Mouse (Mus musculus) lung, embryonic 14.5 days (tissue): ENCODE data around the gene Pglyrp4. TPM values are rescaled to one million over a fixed set of nuclear protein-coding genes. Genes with fewer than 3 reads are reported as not detected.

Source experiments
- ATAC-seq: fragments of 200-750 bp; cut with Nextera tagmentation; 2 replicates; pipeline ENCODE4 v1.8.0; 2017; ENCODE audit warnings: mild to moderate bottlenecking, moderate TSS enrichment, moderate library complexity; ENCODE audit not compliant: insufficient read depth
- DNase-seq: peaks from one replicate; pipeline ENCODE4 v3.0.0-alpha.2; 2015
- H3K27ac ChIP-seq: fragments of 300-500 bp; sonication (generic); 2 replicates; pipeline ENCODE4 v1.5.1; 2014; ENCODE audit warnings: low read depth, mild to moderate bottlenecking, moderate library complexity
- H3K27me3 ChIP-seq: fragments of 300-500 bp; sonication (generic); 2 replicates; pipeline ENCODE4 v1.6.1; 2014; ENCODE audit warnings: low read length, control low read depth; ENCODE audit not compliant: insufficient read depth
- H3K36me3 ChIP-seq: fragments of 300-500 bp; sonication (generic); 2 replicates; pipeline ENCODE4 v1.6.1; 2014; ENCODE audit warnings: control low read depth; ENCODE audit not compliant: insufficient read depth
- H3K4me1 ChIP-seq: fragments of 300-500 bp; sonication (generic); 2 replicates; pipeline ENCODE4 v1.6.1; 2014; ENCODE audit warnings: antibody characterized with exemption, control low read depth; ENCODE audit not compliant: insufficient read depth
- H3K4me2 ChIP-seq: fragments of 300-500 bp; sonication (generic); 2 replicates; pipeline ENCODE4 v1.6.1; 2014; ENCODE audit warnings: mild to moderate bottlenecking
- H3K4me3 ChIP-seq: fragments of 300-500 bp; sonication (generic); 2 replicates; pipeline ENCODE4 v1.5.1; 2014; ENCODE audit warnings: low read depth, low read length
- H3K9ac ChIP-seq: fragments of 300-500 bp; sonication (generic); 2 replicates; pipeline ENCODE4 v1.6.1; 2014
- H3K9me3 ChIP-seq: fragments of 300-500 bp; sonication (generic); 2 replicates; pipeline ENCODE4 v1.6.1; 2016; ENCODE audit warnings: low read depth, low read length, control low read depth
- CTCF ChIP-seq: IDR thresholded peaks from 2 replicates; pipeline ENCODE4 v1.5.1; 2016; ENCODE audit warnings: antibody characterized with exemption, low read depth
- WGBS: fragments of 180-500 bp; shearing (Covaris S2); extraction: QIAGEN DNeasy Blood & Tissue Kit; methylation state at CpG from one replicate; pipeline ENCODE4 v1.1.7; 2014; 5-methylcytosine and 5-hydroxymethylcytosine counted together
- polyA plus RNA-seq: library from polyadenylated mRNA; unstranded; fragments of >200 nt; fragmentation: Nextera tagmentation; extraction: Ambion mirVana; gene quantifications from 2 replicates; pipeline ENCODE4 v1.2.1, GENCODE M21; 2014

Pglyrp4 gene
- not detected in 2 replicates for polyA plus RNA-seq

DNA sequence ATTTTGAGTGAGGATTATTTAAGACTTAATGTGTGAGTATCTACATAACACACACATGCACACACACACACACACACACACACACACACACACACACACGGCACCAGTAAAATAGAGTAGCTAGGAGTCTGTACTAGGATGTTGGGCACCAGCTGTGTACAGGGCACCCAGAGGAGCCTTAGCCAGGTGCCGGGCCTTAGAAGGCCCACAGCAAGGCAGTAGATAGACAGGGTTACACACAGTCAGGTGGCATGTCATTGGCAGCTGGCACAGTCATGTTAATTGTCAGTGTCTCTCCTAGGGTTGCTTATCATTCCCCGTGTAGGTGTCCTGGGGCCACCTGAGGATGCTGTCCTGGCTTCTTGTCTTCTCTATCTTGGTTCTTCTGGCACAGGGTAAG lies at the start of gene Pglyrp4:
Pglyrp4 (plus strand) TSS at position 301 of the 400 bp plus-strand sequence.
- no peak for TF ChIP-seq CTCF
- 77% methylated on average over 3 of the region's 3 CpGs for WGBS
- Histone ChIP-seq H3K27me3 (no peaks in the 10 kb centered on the region), H3K27ac (no peak within 1 kb of the TSS), H3K9ac (no peak within 1 kb of the TSS), H3K4me2 (no peak within 1 kb of the TSS), H3K4me1 (no peaks in the 10 kb centered on the region), H3K4me3 (no peak within 1 kb of the TSS), H3K36me3 (no peaks in the 10 kb centered on the region), H3K9me3 (no peaks in the 10 kb centered on the region)
- ATAC-seq (no peak), DNase-seq (no peak)

DNA sequence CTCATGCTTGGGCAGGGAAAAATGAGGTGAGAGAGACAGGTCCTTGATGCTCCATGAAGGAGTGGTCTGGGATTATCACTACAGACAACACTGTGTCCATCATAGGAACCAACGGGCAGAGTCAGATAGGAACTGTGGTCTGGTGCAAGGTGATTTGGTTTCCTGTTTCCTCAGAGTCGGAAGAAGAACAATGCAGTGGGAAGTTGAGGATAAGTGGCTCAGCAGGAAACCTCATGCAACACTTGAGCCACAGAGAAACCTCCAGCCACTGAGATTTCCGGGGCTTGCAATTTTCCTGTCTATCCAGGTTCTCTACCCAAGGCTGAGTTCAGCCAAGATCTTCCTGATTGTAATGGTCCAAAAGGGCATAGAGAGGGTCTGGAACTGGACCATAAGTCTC lies 48.0 kb upstream of the Pglyrp4 start:
- DNase-seq (no peak), ATAC-seq (no peak)
- Histone ChIP-seq H3K4me1 (no peaks in the 10 kb centered on the region), H3K4me3 (no peak overlapping the region), H3K9me3 (no peaks in the 10 kb centered on the region), H3K4me2 (no peak overlapping the region), H3K27ac (no peak overlapping the region), H3K9ac (no peak overlapping the region), H3K36me3 (no peaks in the 10 kb centered on the region), H3K27me3 (no peaks in the 10 kb centered on the region)
- TF ChIP-seq CTCF = no peak
- WGBS = 60% methylated on average over 3 of the region's 3 CpGs

DNA sequence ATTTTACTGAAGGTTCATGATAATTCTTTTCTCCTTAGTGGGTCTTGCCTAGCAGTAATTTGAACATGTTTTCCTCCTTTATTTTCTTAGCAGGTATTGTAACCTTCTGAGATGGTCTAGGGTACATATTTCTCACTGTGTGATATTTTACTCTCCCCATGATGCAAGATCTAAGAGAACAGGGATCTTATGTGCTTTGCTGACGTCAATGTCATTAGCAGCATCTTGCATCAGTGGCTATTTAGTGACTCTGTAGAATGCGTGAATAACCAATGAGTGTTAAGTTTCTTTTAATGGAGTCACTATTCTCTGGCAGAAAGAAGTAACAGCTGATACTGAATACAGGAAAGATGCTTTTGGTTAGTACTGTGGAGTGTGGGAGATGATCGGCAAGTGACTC lies 42.8 kb upstream of the Pglyrp4 start:
- DNase-seq (no peak), ATAC-seq (no peak)
- 90% methylated on average over 3 of the region's 3 CpGs for WGBS
- H3K4me3 ChIP-seq = no peak overlapping the region
- H3K36me3 ChIP-seq = no peaks in the 10 kb centered on the region
- no peaks in the 10 kb centered on the region for H3K4me1 ChIP-seq
- H3K27me3 ChIP-seq = no peaks in the 10 kb centered on the region
- no peaks in the 10 kb centered on the region for H3K9me3 ChIP-seq
- no peak for TF ChIP-seq CTCF
- no peak overlapping the region for H3K4me2 ChIP-seq
- no peak overlapping the region for H3K9ac ChIP-seq
- no peak overlapping the region for H3K27ac ChIP-seq

DNA sequence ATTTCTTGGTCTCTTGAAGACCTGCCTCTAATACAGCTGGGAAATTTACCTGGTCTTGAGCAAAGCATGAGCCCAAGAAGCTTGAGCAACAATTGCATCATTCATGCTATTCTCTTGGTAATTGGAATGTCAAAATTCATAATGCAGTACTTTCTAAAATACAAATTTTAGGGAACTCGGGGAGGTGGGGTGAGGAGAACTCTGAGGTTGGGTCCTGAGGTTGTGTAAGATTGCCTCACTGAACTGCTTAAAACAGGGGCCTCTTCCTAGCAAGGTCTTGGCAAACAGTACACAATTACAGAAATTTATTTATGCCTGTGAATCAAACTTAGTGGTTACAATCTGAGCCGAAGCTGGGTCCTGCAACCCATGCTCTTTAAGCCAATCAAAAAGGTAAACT lies 39.9 kb upstream of the Pglyrp4 start:
- no peak for DNase-seq
- TF ChIP-seq CTCF = no peak
- Histone ChIP-seq H3K4me1 (no peaks in the 10 kb centered on the region), H3K9ac (no peak overlapping the region), H3K4me2 (no peak overlapping the region), H3K27me3 (no peaks in the 10 kb centered on the region), H3K36me3 (no peaks in the 10 kb centered on the region), H3K27ac (no peak overlapping the region), H3K4me3 (no peak overlapping the region), H3K9me3 (no peaks in the 10 kb centered on the region)
- ATAC-seq = no peak
- WGBS = 66% methylated on average over 2 of the region's 2 CpGs

DNA sequence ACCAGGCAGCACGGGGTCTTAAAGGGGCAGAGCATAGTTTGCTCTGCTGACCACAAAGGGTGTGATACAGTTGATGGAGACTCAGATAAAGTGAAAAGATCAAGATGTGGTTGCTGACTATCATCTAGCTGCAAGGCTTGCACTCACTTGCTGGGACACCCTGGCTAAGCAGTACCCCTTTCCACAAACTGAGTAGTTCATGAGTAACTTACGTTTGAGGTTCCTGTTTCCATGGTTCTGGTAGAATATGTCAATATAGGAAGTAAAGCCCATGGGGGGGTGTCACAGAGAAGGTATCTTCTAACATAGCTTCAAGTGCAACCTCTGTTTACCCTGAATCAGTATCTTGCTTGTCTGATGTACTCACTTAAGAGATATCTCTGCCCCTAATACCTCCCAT lies 33.2 kb upstream of the Pglyrp4 start:
- Histone ChIP-seq H3K36me3 (no peaks in the 10 kb centered on the region), H3K27me3 (no peaks in the 10 kb centered on the region), H3K9ac (no peak overlapping the region), H3K4me1 (no peaks in the 10 kb centered on the region), H3K27ac (no peak overlapping the region), H3K4me2 (no peak overlapping the region), H3K4me3 (no peak overlapping the region), H3K9me3 (no peaks in the 10 kb centered on the region)
- no peak for DNase-seq
- no peak for ATAC-seq
- 61% methylated on average over 2 of the region's 2 CpGs for WGBS
- no peak for TF ChIP-seq CTCF

DNA sequence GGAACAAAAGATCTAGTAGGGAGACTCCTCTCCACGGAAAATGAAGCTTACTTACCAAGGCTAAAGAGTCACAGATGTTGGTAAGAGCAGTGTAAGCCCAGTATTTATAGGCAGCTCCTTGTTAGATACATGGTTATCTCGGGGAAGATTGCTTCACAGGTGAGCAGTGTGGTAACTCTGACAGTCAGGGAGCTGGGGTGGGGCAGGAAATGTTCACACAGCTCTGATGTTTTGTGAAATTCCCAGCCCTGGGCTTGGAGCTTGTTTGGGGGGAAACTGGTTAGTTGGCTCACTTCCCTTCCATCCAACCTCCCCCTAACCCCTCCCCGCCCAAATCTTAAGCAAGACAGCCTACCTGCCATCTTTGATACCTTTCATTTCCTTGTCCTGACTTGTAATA lies 31.1 kb upstream of the Pglyrp4 start, which contains the start of gene S100a9:
S100a9 (minus strand) TSS at position 109 of the 400 bp plus-strand sequence.
- no peaks in the 10 kb centered on the region for H3K27me3 ChIP-seq
- no peaks in the 10 kb centered on the region for H3K36me3 ChIP-seq
- 56% methylated on average over 3 of the region's 3 CpGs for WGBS
- no peak for TF ChIP-seq CTCF
- DNase-seq = no peak
- no peaks in the 10 kb centered on the region for H3K4me1 ChIP-seq
- H3K4me3 ChIP-seq = no peak within 1 kb of the TSS
- H3K4me2 ChIP-seq = no peak within 1 kb of the TSS
- ATAC-seq = no peak
- no peak within 1 kb of the TSS for H3K27ac ChIP-seq
- no peak within 1 kb of the TSS for H3K9ac ChIP-seq
- H3K9me3 ChIP-seq = no peaks in the 10 kb centered on the region

DNA sequence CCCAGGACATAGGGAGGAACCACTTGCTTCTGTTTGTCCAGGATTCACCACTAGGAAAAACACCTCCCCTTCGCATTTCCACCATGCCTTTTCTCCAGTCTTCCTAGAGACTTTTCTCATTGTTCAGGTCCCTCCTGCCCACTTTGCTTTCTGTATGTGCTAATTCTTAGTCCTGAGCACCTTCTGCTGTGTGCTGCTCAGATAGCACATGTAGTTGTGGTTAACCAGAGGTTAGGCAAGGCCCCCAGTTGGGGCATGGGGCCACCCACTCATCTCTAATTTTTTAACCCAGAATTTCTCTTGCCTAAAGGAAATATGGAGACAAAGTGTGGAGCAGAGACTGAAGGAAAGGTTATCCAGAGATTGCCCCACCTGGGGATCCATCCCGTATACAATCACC lies 24.5 kb upstream of the Pglyrp4 start:
- Histone ChIP-seq H3K9ac (no peak overlapping the region), H3K27ac (no peak overlapping the region), H3K4me3 (no peak overlapping the region), H3K4me1 (no peaks in the 10 kb centered on the region), H3K4me2 (no peak overlapping the region), H3K9me3 (no peaks in the 10 kb centered on the region), H3K27me3 (no peaks in the 10 kb centered on the region), H3K36me3 (no peaks in the 10 kb centered on the region)
- WGBS = 75% methylated on average over 2 of the region's 2 CpGs
- DNase-seq = no peak
- ATAC-seq = no peak
- no peak for TF ChIP-seq CTCF

DNA sequence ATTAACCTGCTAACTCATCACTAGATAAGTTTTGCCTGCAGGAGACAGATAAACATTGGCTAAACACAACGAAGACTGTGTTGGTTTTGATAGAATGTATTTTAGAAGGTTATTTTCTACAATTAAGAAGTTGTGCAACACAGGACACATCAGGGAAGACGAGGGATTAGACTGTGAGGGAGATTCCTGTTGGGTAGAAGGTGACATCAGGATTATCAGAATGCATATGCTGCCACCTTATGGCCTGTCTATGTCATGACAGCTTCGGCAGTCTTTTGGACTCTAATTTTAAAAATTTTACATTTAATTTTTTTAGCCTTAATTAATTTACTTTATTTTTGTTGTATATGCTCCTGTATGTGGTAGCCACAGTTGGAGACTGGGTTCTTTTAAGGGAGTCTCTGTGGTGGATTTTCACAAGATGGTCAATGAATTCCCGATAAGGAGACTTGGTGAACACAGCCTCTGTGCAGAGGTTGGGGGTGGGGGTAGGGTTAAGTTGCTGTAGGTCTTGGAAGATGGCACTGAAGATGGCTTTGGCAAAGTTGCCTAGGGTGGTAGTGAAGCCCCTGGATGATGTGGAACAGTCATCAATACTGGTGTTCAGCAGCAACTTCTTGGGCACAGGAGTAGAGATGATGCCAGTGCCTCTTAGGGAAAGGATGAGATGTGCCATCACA lies 18.0 kb upstream of the Pglyrp4 start:
- ATAC-seq (peak; percentile 56; the same call in 1 of the 2 replicates), DNase-seq (peak; percentile 66)
- no peak overlapping the region for H3K27ac ChIP-seq
- H3K4me2 ChIP-seq = no peak overlapping the region
- H3K4me3 ChIP-seq = no peak overlapping the region
- no peaks in the 10 kb centered on the region for H3K27me3 ChIP-seq
- no peaks in the 10 kb centered on the region for H3K9me3 ChIP-seq
- no peaks in the 10 kb centered on the region for H3K36me3 ChIP-seq
- no peak overlapping the region for H3K9ac ChIP-seq
- 21% methylated on average over 4 of the region's 4 CpGs for WGBS
- peak; percentile 72 for TF ChIP-seq CTCF
- H3K4me1 ChIP-seq = no peaks in the 10 kb centered on the region
